Mouse (Mus musculus): ENCODE measurements around the gene Cldn14.
"Not testable (repeated sequence)": the region's sequence is repeated elsewhere in the genome, so short reads cannot be mapped to it uniquely, and the experiment has no call there.

The Cldn14 gene

GRCm38 (mm10) chr16:94006706-94007665 is 1.7 kb downstream of the Cldn14 start:
- DNase-seq = no peak

DNA sequence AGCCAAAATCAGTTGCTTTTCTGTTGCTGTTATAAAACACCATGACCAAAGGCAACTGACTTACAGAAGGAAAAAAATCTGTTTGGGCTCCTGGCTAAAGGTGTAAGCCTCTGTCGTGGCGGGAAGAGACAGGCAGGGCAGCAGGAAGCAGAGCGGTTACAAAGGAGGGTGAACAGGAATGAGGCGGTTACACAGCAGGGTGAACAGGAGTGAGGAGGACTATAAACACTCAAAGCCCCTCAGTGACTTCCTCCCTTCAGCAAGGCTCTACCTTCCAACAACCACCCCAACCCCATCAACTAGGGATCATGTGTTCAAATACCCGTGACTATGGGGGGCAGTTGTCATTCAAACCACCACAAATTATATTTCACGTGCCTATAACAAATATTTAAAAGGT is 5.2 kb downstream of the Cldn14 start:
- DNase-seq = no peak

- DNase-seq = no peak
Observed at GRCm38 (mm10) chr16:94001366-94001765, 7.3 kb downstream of the Cldn14 start.

DNA sequence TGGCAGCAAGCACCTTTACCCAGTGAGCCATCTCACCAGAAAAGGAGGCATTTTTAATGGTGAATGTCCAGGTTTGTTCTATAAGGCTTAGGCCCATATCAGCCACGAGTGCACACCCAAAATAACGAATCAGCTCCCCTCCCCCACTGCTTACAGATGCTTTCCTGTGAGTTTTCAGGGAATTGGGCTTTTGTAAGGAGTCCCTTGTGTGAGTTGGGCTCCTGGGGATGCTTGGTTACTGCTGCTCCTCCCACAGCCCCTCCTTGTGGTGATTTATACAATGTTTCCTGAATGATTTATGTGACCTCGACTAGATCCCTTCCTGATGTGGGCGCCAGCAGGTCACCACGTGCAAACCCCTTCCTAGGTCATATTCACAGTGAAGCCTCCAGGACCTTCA is 9.7 kb downstream of the Cldn14 start:
- no peak for DNase-seq

DNA sequence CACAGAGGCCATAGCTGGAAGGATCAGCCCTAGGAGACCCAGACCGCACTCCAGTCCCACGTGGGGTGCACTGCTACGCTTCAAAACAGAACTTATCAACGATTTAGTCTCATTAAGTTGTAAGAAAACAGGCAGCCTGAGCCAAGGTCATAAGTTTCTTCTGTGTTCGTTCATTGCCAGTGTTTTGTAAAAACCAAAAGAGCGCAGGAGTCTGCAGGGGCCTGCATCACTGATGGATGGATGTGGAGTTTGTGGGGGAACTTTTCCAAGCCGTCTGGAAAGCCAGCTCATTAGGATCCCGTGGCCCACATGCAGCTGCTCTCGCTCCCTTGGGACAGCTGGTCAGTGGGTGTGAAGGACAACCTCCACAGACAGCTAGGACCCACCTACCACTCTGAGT is 25.1 kb downstream of the Cldn14 start:
- no peak for DNase-seq

DNA sequence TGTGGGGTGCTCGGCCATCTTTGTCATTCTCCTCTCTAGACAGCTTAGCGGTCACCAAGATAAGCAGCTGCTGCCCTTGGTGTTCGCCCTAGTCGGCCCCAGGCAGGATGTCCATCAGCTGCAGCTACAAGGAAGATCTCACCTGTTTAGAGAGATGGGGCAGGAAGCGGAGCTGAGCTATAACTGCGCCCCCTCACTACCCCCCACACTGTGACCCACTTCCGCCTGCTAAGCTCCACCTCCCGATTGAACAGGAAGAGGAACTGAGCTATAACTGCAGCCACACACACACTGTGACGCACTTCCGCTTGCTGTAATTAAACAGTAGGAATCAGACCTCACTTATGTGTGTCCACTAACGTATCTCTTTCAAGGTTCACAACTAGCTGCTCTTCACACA is 26.3 kb downstream of the Cldn14 start:
- no peak for DNase-seq

- DNase-seq = no peak
Observed at GRCm38 (mm10) chr16:93981190-93981841, 27.3 kb downstream of the Cldn14 start.

GRCm38 (mm10) chr16:93980338-93980737 is 28.3 kb downstream of the Cldn14 start:
- DNase-seq = not testable (repeated sequence)

DNA sequence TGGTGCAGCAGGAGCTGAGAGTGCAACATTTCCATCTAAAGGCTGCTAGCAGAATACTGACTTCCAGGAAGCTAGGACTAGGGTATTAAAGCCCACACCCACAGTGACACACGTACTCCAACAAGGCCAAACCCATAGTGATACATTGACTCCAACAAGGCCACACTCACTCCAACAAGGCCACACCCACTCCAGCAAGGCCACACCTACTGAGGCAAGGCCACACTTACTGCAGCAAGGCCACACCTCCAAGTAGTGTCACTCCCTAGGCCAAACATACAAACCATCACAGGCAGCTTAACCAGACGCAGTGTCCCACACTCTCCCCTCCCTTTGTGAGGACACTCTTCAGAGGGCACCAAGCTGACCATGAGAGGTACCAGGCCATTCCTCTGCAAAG is 29.3 kb downstream of the Cldn14 start:
- no peak for DNase-seq

- DNase-seq = no peak
Observed at GRCm38 (mm10) chr16:93977587-93977986, 31.1 kb downstream of the Cldn14 start.

DNA sequence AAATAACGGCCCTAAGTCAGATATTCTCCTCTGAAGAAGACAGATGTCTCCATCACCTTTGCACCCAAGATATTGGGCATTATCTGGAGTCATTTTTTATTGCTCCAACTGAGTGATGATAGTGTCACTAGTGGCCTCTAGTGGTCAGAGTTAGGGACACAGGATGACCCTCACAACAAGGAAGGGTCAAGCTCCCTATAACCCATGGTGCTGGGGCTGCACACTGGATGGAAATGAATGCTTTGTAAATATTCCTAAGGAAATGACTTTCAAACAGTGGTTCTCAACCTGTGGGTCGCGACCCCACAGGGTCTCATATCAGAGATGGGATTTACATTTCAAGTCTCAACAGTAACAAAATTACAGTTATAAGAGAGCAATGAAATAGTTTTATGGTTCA is 31.7 kb downstream of the Cldn14 start:
- no peak for DNase-seq

DNA sequence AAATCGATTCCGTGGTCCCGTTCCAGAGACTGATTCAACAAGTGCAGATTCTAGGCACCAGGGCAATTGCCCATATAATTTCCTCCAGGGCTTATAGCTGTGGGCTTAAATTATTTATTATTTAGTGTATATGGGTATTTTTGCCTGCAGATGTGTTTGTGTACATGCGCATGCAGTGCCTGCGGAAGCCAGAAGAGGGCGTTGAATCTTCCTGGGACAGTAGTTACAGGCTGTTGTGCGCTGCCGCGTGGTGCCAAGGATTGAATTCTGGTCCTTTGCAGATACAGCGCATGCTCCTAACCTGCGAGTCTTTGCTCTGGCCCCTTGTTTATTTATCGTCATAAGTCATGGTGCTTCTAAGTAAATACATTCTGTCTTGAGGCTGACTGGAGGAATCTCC is 33.2 kb downstream of the Cldn14 start:
- DNase-seq = no peak

- DNase-seq = no peak
Observed at GRCm38 (mm10) chr16:93974278-93974677, 34.4 kb downstream of the Cldn14 start.

DNA sequence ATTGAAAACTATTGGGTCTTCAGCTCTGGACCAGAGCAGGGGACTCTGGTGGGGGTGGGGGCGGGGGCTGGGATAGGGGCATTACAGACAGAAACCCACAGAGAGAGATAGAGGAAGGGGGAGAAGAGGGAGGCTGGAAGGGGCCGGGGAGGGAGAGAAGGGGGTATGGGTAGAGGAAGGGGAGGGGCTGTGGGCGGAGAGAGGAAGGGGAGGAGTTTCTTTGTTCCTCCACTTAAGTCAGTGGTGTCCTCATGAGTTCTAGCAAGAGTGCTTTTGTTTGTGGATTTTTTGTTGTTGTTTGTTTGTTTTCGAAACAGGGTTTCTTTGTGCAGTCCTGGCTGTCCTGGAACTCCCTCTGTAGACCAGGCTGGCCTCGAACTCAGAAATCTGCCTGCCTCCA is 35.1 kb downstream of the Cldn14 start:
- DNase-seq = no peak

- DNase-seq = no peak
Observed at GRCm38 (mm10) chr16:93973123-93973522, 35.5 kb downstream of the Cldn14 start.

DNA sequence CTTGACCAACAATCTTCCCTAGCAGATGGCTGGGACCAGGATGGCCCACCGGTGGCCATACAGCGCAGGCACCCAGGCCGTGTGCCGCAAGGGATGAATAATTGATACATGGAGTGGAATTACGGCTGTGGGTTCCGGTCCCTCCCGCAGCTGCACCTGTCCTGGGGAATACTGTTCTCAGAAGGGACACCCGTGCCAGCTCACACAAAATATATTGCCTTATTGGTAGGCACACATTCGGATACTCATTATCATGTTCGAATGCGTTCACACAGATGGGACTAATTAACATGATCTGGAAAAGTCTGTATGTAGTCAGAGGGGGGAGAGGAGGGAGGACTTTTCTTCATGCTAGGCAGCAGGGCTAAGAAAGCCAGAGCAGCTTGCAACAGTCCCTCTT is 37.6 kb downstream of the Cldn14 start:
- DNase-seq = no peak

GRCm38 (mm10) chr16:93967893-93968292 is 40.7 kb downstream of the Cldn14 start:
- DNase-seq = no peak

GRCm38 (mm10) chr16:93962283-93962682 is 46.4 kb downstream of the Cldn14 start:
- no peak for DNase-seq

DNA sequence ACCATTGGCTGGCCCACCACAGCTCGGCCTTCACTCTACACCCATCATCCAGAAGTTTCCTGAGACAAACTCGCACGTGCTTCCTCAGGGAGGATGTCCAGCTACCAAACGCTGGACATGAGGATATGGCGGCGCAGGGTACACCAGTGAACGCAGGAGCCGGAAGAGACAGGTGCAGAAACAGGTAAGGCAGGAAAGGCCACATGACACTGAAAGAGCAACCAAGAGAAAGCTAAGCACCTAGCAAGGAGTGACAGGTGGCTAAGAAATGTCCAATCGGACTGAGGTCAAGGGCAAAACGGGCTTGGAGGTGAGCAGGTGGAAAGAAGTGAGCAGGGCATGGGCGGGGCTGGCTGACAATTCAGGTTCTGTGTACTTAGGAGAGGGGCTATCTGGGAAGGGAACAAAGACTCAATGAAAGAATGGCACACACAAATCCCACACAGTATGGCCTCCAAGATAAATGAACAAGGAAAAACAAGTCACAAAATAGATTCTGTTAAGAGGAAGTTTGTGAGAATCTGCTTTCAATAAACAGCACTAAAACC is 47.5 kb downstream of the Cldn14 start:
- no peak for DNase-seq

DNA sequence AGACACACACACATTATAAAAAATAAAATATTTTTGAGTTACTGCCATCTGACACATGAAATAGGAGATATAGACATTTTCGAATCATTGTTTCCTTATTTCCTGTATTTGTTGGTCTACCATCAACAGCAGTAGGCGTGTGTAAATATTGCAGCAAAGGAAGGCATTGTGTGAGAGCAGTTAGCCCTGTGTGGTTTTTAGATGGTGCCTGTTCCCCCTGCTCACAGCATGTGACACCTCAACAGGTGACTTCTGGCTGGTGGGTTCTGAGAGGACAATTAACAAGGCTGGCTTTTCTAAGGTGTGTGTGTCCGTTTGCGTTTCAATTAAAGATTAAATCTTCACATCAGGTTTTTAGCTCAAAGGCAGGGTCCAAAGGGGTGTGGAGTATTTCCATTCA is 48.1 kb downstream of the Cldn14 start:
- no peak for DNase-seq

DNA sequence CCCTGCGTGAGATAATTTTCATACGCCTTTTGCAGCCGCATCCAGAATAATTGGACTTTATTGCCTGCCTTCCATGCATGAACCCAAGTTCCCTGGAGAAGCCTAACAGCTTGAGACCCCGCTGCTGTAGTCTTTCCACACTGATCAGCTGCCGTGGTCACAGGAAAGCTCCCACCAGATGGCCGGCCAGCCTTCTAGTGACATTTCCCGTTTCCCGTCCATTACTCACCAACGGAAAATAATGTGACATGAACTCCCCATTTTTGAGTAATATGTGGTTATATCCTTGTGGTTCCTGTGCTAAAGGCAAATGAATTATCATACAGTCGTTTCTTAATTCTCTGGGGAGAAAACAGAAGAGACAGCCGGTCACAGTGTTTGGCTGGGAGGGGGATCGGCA is 51.2 kb downstream of the Cldn14 start:
- DNase-seq = no peak

DNA sequence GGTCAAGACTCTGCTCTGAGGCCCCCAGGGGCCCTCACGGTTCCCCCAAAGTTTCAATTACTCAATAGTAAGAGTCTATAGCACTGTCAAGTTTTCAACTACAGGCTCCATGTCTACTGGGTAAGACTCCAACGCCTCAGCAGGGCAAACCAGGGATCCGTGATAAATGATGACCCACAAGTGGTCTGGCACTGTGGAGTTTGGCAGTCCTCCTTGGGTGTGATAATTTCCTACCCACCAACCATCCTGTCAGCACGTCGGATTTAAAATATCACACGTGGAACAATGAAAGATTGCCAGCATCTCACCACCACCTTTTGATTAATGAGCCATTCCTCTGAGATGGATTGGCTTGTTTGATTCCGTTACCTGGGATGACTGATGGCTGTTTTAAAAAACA is 51.7 kb downstream of the Cldn14 start:
- DNase-seq = no peak

GRCm38 (mm10) chr16:93947396-93947795 is 61.2 kb downstream of the Cldn14 start:
- DNase-seq = no peak

- DNase-seq = no peak
Observed at GRCm38 (mm10) chr16:93944301-93944700, 64.3 kb downstream of the Cldn14 start.
